Mouse (Mus musculus) thymus, adult 2 months (tissue): Measurements from ENCODE around the gene Rpl23. TPM values are rescaled to one million over a fixed set of nuclear protein-coding genes. Genes with fewer than 3 reads are reported as not detected.

ENCODE experiments used
- DNase-seq: peaks from one replicate; pipeline ENCODE4 v3.0.0; 2021
- H3K27ac ChIP-seq: fragments of 200-500 bp; 2 replicates; pipeline ENCODE4 v1.5.1; 2012; ENCODE audit warnings: low read length, control low read depth; ENCODE audit not compliant: control insufficient read depth, insufficient read depth
- H3K27me3 ChIP-seq: fragments of 200-500 bp; 2 replicates; pipeline ENCODE4 v1.6.1; 2012; ENCODE audit warnings: mild to moderate bottlenecking, low read length, moderate library complexity, mixed read lengths; ENCODE audit not compliant: control insufficient read depth, insufficient read depth
- H3K36me3 ChIP-seq: fragments of 200-500 bp; 2 replicates; pipeline ENCODE4 v1.6.1; 2012; ENCODE audit warnings: mild to moderate bottlenecking, low read length, moderate library complexity; ENCODE audit not compliant: control insufficient read depth, insufficient read depth
- H3K4me1 ChIP-seq: fragments of 200-500 bp; replicated peaks from 2 replicates; pipeline ENCODE4 v1.6.1; 2012; ENCODE audit warnings: low read length; ENCODE audit not compliant: control insufficient read depth, insufficient read depth
- H3K4me3 ChIP-seq: fragments of 200-500 bp; 2 replicates; pipeline ENCODE4 v1.5.1; 2012; ENCODE audit warnings: mild to moderate bottlenecking, low read length, control low read depth, moderate library complexity; ENCODE audit not compliant: control insufficient read depth, insufficient read depth
- CTCF ChIP-seq: fragments of 200-500 bp; IDR thresholded peaks from 2 replicates; pipeline ENCODE4 v1.5.1; 2012; ENCODE audit warnings: mild to moderate bottlenecking, control low read depth, low read length, moderate library complexity, borderline replicate concordance; ENCODE audit not compliant: control insufficient read depth, poor library complexity, insufficient read depth; ENCODE audit errors: extremely low read depth
- POLR2A ChIP-seq: fragments of 200-500 bp; IDR thresholded peaks from 2 replicates; pipeline ENCODE4 v1.6.1; 2012; ENCODE audit warnings: mild to moderate bottlenecking, low read length, control low read depth, moderate library complexity; ENCODE audit not compliant: control insufficient read depth, poor library complexity, insufficient read depth; ENCODE audit errors: extremely low read depth
- WGBS: fragments of 180-500 bp; shearing (Covaris S2); methylation state at CpG from one replicate; pipeline ENCODE4 v1.1.7; 2018; 5-methylcytosine and 5-hydroxymethylcytosine counted together
- polyA plus RNA-seq: library from polyadenylated mRNA; depleted of rRNA; stranded (reverse); fragments of >200 nt; gene quantifications from 2 replicates; pipeline ENCODE4 v1.2.3, GENCODE M21; 2012

Gene Rpl23
- polyA plus RNA-seq, 1 experiment = 154 TPM

GRCm38 (mm10) chr11:97821401-97822064 lies 39.3 kb upstream of the Rpl23 start:
- no peak overlapping the region for H3K4me3 ChIP-seq
- peaks cover 34% of the 10 kb centered on the region for H3K4me1 ChIP-seq
- H3K27me3 ChIP-seq = no peaks in the 10 kb centered on the region
- 92% methylated on average over 8 of the region's 8 CpGs for WGBS
- TF ChIP-seq CTCF (no peak), POLR2A (no peak)
- H3K27ac ChIP-seq = no peak overlapping the region
- H3K36me3 ChIP-seq = peaks cover 9% of the 10 kb centered on the region
- DNase-seq = no peak

- 81% methylated on average over 4 of the region's 4 CpGs for WGBS
- TF ChIP-seq CTCF = no peak
- no peak for TF ChIP-seq POLR2A
- Histone ChIP-seq H3K27me3 (no peaks in the 10 kb centered on the region), H3K4me3 (no peak overlapping the region), H3K27ac (no peak overlapping the region), H3K36me3 (peaks cover 15% of the 10 kb centered on the region), H3K4me1 (peaks cover 27% of the 10 kb centered on the region)
- DNase-seq = no peak
Measured at GRCm38 (mm10) chr11:97820840-97821239, 38.6 kb upstream of the Rpl23 start.

- 78% methylated on average over 5 of the region's 5 CpGs for WGBS
- no peak for DNase-seq
- Histone ChIP-seq H3K4me1 (peaks cover 19% of the 10 kb centered on the region), H3K27me3 (no peaks in the 10 kb centered on the region), H3K27ac (no peak overlapping the region), H3K4me3 (no peak overlapping the region), H3K36me3 (peaks cover 22% of the 10 kb centered on the region)
- TF ChIP-seq CTCF (no peak), POLR2A (no peak)
Measured at GRCm38 (mm10) chr11:97819923-97820322, 37.7 kb upstream of the Rpl23 start.

GRCm38 (mm10) chr11:97819102-97819501 lies 36.9 kb upstream of the Rpl23 start:
- H3K36me3 ChIP-seq = peaks cover 30% of the 10 kb centered on the region
- peaks cover 10% of the 10 kb centered on the region for H3K4me1 ChIP-seq
- no peak for TF ChIP-seq POLR2A
- TF ChIP-seq CTCF = no peak
- WGBS = 83% methylated on average over 4 of the region's 4 CpGs
- no peak overlapping the region for H3K4me3 ChIP-seq
- no peak overlapping the region for H3K27ac ChIP-seq
- no peaks in the 10 kb centered on the region for H3K27me3 ChIP-seq
- DNase-seq = no peak

GRCm38 (mm10) chr11:97818571-97818970 lies 36.3 kb upstream of the Rpl23 start:
- Histone ChIP-seq H3K4me1 (peaks cover 8% of the 10 kb centered on the region), H3K4me3 (no peak overlapping the region), H3K27ac (no peak overlapping the region), H3K27me3 (no peaks in the 10 kb centered on the region), H3K36me3 (peaks cover 32% of the 10 kb centered on the region)
- WGBS = 59% methylated on average over 4 of the region's 4 CpGs
- no peak for TF ChIP-seq POLR2A
- no peak for TF ChIP-seq CTCF
- no peak for DNase-seq

- DNase-seq = no peak
- no peaks in the 10 kb centered on the region for H3K27me3 ChIP-seq
- no peak overlapping the region for H3K4me3 ChIP-seq
- peaks cover 32% of the 10 kb centered on the region for H3K36me3 ChIP-seq
- peaks cover 8% of the 10 kb centered on the region for H3K4me1 ChIP-seq
- WGBS = 96% methylated on average over 6 of the region's 6 CpGs
- TF ChIP-seq POLR2A = no peak
- TF ChIP-seq CTCF = no peak
- H3K27ac ChIP-seq = no peak overlapping the region
Measured at GRCm38 (mm10) chr11:97818003-97818402, 35.8 kb upstream of the Rpl23 start.
